Mouse (Mus musculus): ENCODE results near the gene Rnf26.

Gene Rnf26

GRCm38 (mm10) chr9:44047571-44048490, 65.5 kb downstream of the Rnf26 start:
- DNase-seq (ENCODE audit: inconsistent ontology term) = no peak

- no peak for DNase-seq (ENCODE audit: inconsistent ontology term)
These were observed 66.2 kb downstream of the Rnf26 start for GRCm38 (mm10) chr9:44047071-44047470.

GRCm38 (mm10) chr9:44046426-44046825, 66.9 kb downstream of the Rnf26 start:
- DNase-seq (ENCODE audit: inconsistent ontology term) = no peak

GRCm38 (mm10) chr9:44045884-44046272, 67.4 kb downstream of the Rnf26 start:
- DNase-seq (ENCODE audit: inconsistent ontology term) = no peak
